Mouse (Mus musculus) heart, postnatal 0 days (tissue): ENCODE measurements at regions not wholly inside any gene's neighbourhood (a gene's known extent, or its start where the extent isn't known, plus 50 kb on each side); places are given as distances from the start of the nearest gene placed in this dataset.

Experiments
- ATAC-seq: fragments of 200-750 bp; cut with Nextera tagmentation; 2 replicates; pipeline ENCODE4 v1.8.0; 2017; ENCODE audit warnings: low read depth, moderate number of reproducible peaks, moderate library complexity; ENCODE audit not compliant: insufficient read depth
- DNase-seq: peaks from one replicate; pipeline ENCODE4 v3.0.0-alpha.2; 2016; ENCODE audit warnings: low spot score
- H3K27ac ChIP-seq: fragments of 300-500 bp; sonication (generic); 2 replicates; pipeline ENCODE4 v1.5.1; 2014; ENCODE audit warnings: low read depth, mild to moderate bottlenecking
- H3K27me3 ChIP-seq: fragments of 300-500 bp; sonication (generic); 2 replicates; pipeline ENCODE4 v1.6.1; 2014; ENCODE audit warnings: low read length, mixed read lengths; ENCODE audit not compliant: control insufficient read depth, insufficient read depth
- H3K36me3 ChIP-seq: fragments of 300-500 bp; sonication (generic); replicated peaks from 2 replicates; pipeline ENCODE4 v1.6.1; 2014; ENCODE audit warnings: low read length, mixed read lengths; ENCODE audit not compliant: control insufficient read depth, insufficient read depth
- H3K4me1 ChIP-seq: fragments of 300-500 bp; sonication (generic); 2 replicates; pipeline ENCODE4 v1.6.1; 2014; ENCODE audit warnings: antibody characterized with exemption; ENCODE audit not compliant: control insufficient read depth, insufficient read depth
- H3K4me2 ChIP-seq: fragments of 300-500 bp; sonication (generic); 2 replicates; pipeline ENCODE4 v1.6.1; 2014; ENCODE audit warnings: low read depth, mild to moderate bottlenecking, low read length, moderate library complexity
- H3K4me3 ChIP-seq: fragments of 300-500 bp; sonication (generic); 2 replicates; pipeline ENCODE4 v1.5.1; 2014; ENCODE audit warnings: low read depth, low read length
- H3K9ac ChIP-seq: fragments of 300-500 bp; sonication (generic); replicated peaks from 2 replicates; pipeline ENCODE4 v1.6.1; 2014; ENCODE audit warnings: low read depth, low read length, mixed read lengths
- H3K9me3 ChIP-seq: fragments of 300-500 bp; sonication (generic); replicated peaks from 2 replicates; pipeline ENCODE4 v1.6.1; 2016; ENCODE audit warnings: low read length; ENCODE audit not compliant: control insufficient read depth
- CTCF ChIP-seq: IDR thresholded peaks from 2 replicates; pipeline ENCODE4 v1.5.1; 2016; ENCODE audit warnings: antibody characterized with exemption, control low read depth, low read depth
- EP300 ChIP-seq: IDR thresholded peaks from 2 replicates; pipeline ENCODE4 v1.6.1; 2016; ENCODE audit warnings: antibody characterized with exemption, low read depth
- WGBS: fragments of 180-500 bp; shearing (Covaris S2); extraction: QIAGEN DNeasy Blood & Tissue Kit; methylation state at CpG from one replicate; pipeline ENCODE4 v1.1.7; 2014; 5-methylcytosine and 5-hydroxymethylcytosine counted together

DNA sequence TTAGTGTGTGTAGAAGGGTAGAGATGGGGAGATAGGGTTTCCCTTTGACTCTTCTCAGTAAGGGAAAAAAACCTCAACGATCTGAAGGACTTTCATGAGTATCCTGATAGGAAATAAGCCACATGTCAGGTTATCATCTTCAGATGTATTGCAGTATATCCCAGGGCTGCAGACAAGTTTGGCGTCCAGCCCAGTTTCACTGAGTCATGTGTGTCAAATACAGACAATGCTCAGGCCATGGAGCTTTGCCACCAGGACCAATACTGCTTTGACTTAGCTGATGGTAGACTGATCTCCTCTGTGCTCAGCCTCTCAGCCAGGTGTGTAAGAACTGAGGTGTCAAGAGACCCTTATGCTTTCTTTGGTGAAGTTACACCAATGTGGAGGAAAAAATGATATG is 62.9 kb downstream of the Cst10 start:
- no peaks in the 10 kb centered on the region for H3K4me1 ChIP-seq
- H3K27ac ChIP-seq, result no peak overlapping the region
- H3K36me3 ChIP-seq, result no peaks in the 10 kb centered on the region
- H3K27me3 ChIP-seq, result no peaks in the 10 kb centered on the region
- no peak overlapping the region for H3K9ac ChIP-seq
- ATAC-seq (no peak), DNase-seq (no peak)
- H3K4me3 ChIP-seq, result no peak overlapping the region
- H3K4me2 ChIP-seq, result no peak overlapping the region
- TF ChIP-seq CTCF (no peak), EP300 (no peak)
- WGBS, result 61% methylated on average over 2 of the region's 2 CpGs
- no peaks in the 10 kb centered on the region for H3K9me3 ChIP-seq

DNA sequence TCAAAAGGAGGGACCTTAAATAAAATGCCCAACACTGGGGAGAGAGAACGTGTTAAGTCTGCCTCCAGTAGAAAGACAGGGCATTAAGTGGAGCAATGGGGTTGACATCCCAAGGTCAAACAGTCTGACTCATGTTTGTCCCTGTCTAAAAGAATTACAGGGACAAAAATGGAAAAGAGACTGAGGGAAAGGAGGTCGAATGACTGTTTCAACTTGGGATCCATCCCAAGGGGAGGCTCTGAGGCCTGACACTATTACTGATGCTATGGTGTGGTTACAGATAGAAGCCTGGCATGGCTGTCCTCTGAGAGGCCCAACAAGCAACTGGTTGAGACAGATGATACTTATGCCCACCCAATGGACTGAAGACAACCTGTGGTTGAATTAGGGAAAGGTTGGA is 67.6 kb downstream of the Cst10 start:
- Histone ChIP-seq H3K4me2 (no peak overlapping the region), H3K36me3 (no peaks in the 10 kb centered on the region), H3K4me1 (no peaks in the 10 kb centered on the region), H3K9me3 (no peaks in the 10 kb centered on the region), H3K27me3 (no peaks in the 10 kb centered on the region), H3K4me3 (no peak overlapping the region), H3K27ac (no peak overlapping the region), H3K9ac (no peak overlapping the region)
- WGBS, result 39% methylated on average over 2 of the region's 2 CpGs
- TF ChIP-seq EP300 (no peak), CTCF (no peak)
- ATAC-seq (no peak), DNase-seq (no peak)

DNA sequence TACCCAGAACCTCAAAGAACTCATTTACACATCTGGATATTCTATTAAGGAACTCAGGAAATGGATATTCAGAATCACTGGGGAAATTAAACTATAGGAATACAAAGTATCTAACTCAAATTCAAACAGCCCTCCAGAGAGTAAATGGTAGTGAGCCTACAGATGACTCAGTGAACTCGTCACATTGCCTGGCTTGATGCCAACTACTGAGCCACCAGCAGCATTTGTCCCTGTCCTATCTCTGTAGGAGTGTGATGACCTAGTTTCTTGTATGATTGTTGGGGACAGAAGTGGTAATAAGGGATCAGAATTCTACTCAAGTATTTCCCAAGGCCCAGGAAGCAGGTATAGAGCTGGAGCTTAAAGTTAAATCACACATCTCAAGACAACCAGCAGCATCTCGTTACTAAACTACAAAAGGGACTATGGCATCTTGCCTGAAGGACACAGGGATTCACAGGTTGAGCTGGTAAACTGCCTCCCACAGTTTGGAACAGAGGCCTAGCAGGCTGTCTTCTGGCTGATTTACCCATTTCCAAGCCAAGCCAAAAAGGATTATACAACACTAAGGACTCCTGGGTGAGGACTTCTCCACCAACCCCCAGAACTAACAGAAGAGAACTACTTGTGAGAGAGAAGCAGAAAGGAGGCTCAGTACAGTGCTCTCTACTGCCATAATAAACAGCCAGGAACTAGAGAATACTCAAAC is 88.6 kb downstream of the Cst10 start:
- Histone ChIP-seq H3K36me3 (no peaks in the 10 kb centered on the region), H3K4me2 (no peak overlapping the region), H3K9ac (no peak overlapping the region), H3K9me3 (no peaks in the 10 kb centered on the region; the same call in 1 of the 2 replicates), H3K4me1 (no peaks in the 10 kb centered on the region), H3K4me3 (no peak overlapping the region), H3K27ac (no peak overlapping the region), H3K27me3 (no peaks in the 10 kb centered on the region)
- DNase-seq (no peak), ATAC-seq (no peak)
- 39% methylated on average over 2 of the region's 2 CpGs for WGBS
- TF ChIP-seq CTCF (no peak), EP300 (no peak)

DNA sequence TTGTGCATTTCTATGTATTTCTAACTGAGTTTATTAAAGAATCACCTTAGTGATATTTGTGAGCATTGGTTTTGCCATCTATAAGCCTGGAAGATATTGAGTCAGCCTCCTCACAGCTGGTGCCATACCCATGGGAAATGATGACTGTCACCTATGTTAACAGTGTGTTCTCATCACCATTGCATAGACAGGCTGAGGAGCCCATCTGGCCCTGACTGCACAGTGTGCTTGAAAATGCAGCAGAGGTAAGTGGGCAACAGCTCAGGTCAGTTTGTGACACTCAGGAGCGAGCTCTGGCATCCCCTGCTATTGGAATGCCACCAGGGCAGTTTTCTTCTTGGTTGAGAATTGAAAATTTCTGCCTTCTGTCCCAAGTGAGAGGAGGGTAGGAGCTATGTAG is 108.0 kb downstream of the Cst10 start:
- Histone ChIP-seq H3K4me2 (no peak overlapping the region), H3K36me3 (no peaks in the 10 kb centered on the region), H3K27me3 (no peaks in the 10 kb centered on the region), H3K9ac (no peak overlapping the region), H3K27ac (no peak overlapping the region), H3K4me3 (no peak overlapping the region), H3K9me3 (no peaks in the 10 kb centered on the region), H3K4me1 (no peaks in the 10 kb centered on the region)
- WGBS, result 40% methylated on average over 1 of the region's 1 CpGs
- ATAC-seq (no peak), DNase-seq (no peak)
- TF ChIP-seq EP300 (no peak), CTCF (no peak)

DNA sequence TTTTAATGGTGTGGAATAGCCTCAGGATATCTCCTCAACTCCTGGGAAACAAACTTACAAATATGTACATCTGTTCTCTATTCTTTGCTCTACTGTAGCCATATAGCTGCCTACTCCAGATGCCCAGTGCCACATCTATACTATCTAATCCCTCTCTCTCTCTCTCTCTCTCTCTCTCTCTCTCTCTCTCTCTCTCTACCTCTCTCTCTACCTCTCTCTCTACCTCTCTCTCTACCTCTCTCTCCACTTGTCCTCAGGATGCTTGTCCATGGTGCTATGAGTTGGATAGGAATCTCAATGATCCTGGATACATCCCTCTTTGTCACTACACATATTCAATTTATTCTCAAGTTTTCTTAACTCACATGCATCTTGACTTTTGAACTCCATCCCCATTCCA is 119.6 kb downstream of the Cst10 start:
- DNase-seq (no peak), ATAC-seq (no peak)
- H3K4me1 ChIP-seq, result no peaks in the 10 kb centered on the region

DNA sequence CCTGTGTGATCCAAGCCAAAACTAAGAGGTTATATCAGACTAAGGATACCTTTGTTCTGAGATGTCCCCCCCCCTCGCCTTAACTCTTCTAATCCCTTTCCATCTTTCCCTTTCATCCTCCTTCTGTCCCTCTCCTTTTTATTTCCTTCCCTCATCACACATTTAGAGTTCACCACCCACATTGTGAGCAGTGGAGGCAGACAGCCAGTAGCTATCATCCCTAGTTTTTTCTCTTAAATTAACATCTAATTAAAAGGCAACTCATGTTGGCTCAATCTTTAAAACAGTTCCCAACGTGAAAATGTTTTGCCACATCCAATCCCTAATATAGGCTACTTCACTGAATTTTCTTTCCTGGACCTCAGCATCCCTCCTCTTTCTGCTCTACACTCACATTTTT is 138.0 kb downstream of the Cst10 start:
- H3K4me3 ChIP-seq, result no peak overlapping the region
- no peak overlapping the region for H3K27ac ChIP-seq
- no peaks in the 10 kb centered on the region for H3K27me3 ChIP-seq
- DNase-seq (no peak), ATAC-seq (no peak)
- WGBS, result 44% methylated on average over 2 of the region's 2 CpGs
- no peaks in the 10 kb centered on the region for H3K36me3 ChIP-seq
- H3K9me3 ChIP-seq, result no peaks in the 10 kb centered on the region
- TF ChIP-seq EP300, result no peak
- TF ChIP-seq CTCF, result no peak
- no peaks in the 10 kb centered on the region for H3K4me1 ChIP-seq
- H3K4me2 ChIP-seq, result no peak overlapping the region
- no peak overlapping the region for H3K9ac ChIP-seq

More for the DNA sequence above, 119.6 kb downstream of the Cst10 start:
- no peak overlapping the region for H3K4me3 ChIP-seq
- H3K36me3 ChIP-seq, result no peaks in the 10 kb centered on the region
- H3K9ac ChIP-seq, result no peak overlapping the region
- no peak overlapping the region for H3K27ac ChIP-seq
- no peaks in the 10 kb centered on the region for H3K27me3 ChIP-seq
- TF ChIP-seq EP300, result no peak
- H3K4me2 ChIP-seq, result no peak overlapping the region
- no peaks in the 10 kb centered on the region for H3K9me3 ChIP-seq
